Mouse (Mus musculus) lung, embryonic 15.5 days (tissue): ENCODE data around the gene Mdfi. TPM values are rescaled to one million over a fixed set of nuclear protein-coding genes. Genes with fewer than 3 reads are reported as not detected.

Source experiments
- ATAC-seq: fragments of 200-750 bp; cut with Nextera tagmentation; 2 replicates; pipeline ENCODE4 v1.8.0; 2017; ENCODE audit warnings: moderate number of reproducible peaks, borderline replicate concordance; ENCODE audit not compliant: low FRiP score, low TSS enrichment; ENCODE audit errors: extremely low read depth
- H3K27ac ChIP-seq: fragments of 300-500 bp; sonication (generic); 2 replicates; pipeline ENCODE4 v1.5.1; 2015; ENCODE audit warnings: moderate library complexity, mild to moderate bottlenecking, inconsistent platforms
- H3K27me3 ChIP-seq: fragments of 300-500 bp; sonication (generic); 2 replicates; pipeline ENCODE4 v1.6.1; 2015; ENCODE audit warnings: inconsistent platforms
- H3K36me3 ChIP-seq: fragments of 300-500 bp; sonication (generic); 2 replicates; pipeline ENCODE4 v1.6.1; 2015; ENCODE audit warnings: inconsistent platforms
- H3K4me1 ChIP-seq: fragments of 300-500 bp; sonication (generic); 2 replicates; pipeline ENCODE4 v1.6.1; 2015; ENCODE audit warnings: inconsistent platforms
- H3K4me2 ChIP-seq: fragments of 300-500 bp; sonication (generic); 2 replicates; pipeline ENCODE4 v1.6.1; 2015; ENCODE audit warnings: inconsistent platforms, mild to moderate bottlenecking, moderate library complexity
- H3K4me3 ChIP-seq: fragments of 300-500 bp; sonication (generic); 2 replicates; pipeline ENCODE4 v1.5.1; 2015; ENCODE audit warnings: mild to moderate bottlenecking, inconsistent platforms
- H3K9ac ChIP-seq: fragments of 300-500 bp; sonication (generic); 2 replicates; pipeline ENCODE4 v1.6.1; 2015; ENCODE audit warnings: inconsistent platforms
- H3K9me3 ChIP-seq: fragments of 300-500 bp; sonication (generic); 2 replicates; pipeline ENCODE4 v1.6.1; 2016; ENCODE audit warnings: inconsistent platforms
- WGBS: fragments of 180-500 bp; shearing (Covaris S2); methylation state at CpG from one replicate; pipeline ENCODE4 v1.1.7; 2015; 5-methylcytosine and 5-hydroxymethylcytosine counted together
- polyA plus RNA-seq: library from polyadenylated mRNA; unstranded; fragments of >200 nt; fragmentation: Nextera tagmentation; extraction: Ambion mirVana; gene quantifications from 2 replicates; pipeline ENCODE4 v1.2.1, GENCODE M21; 2015

Mdfi gene
- polyA plus RNA-seq, 1 experiment from 2014 or later, result 19.3 TPM

- Histone ChIP-seq H3K4me3 (no peak overlapping the region), H3K4me1 (peaks cover 41% of the 10 kb centered on the region), H3K4me2 (no peak overlapping the region), H3K27ac (no peak overlapping the region), H3K9me3 (no peaks in the 10 kb centered on the region), H3K27me3 (no peaks in the 10 kb centered on the region), H3K9ac (no peak overlapping the region), H3K36me3 (peaks cover 48% of the 10 kb centered on the region)
- no peak for ATAC-seq
- 46% methylated on average over 10 of the region's 10 CpGs for WGBS
These were observed 19.0 kb downstream of the Mdfi start for GRCm38 (mm10) chr17:47815446-47815845.

- Histone ChIP-seq H3K4me1 (peaks cover 48% of the 10 kb centered on the region), H3K9me3 (no peaks in the 10 kb centered on the region), H3K9ac (no peak overlapping the region), H3K36me3 (peaks cover 38% of the 10 kb centered on the region), H3K27ac (peak overlapping the region; percentile 72), H3K4me2 (no peak overlapping the region), H3K4me3 (no peak overlapping the region), H3K27me3 (no peaks in the 10 kb centered on the region)
- no peak for ATAC-seq
- WGBS, result 30% methylated on average over 6 of the region's 6 CpGs
These were observed 20.0 kb downstream of the Mdfi start for GRCm38 (mm10) chr17:47814496-47814895.

- no peak overlapping the region for H3K4me3 ChIP-seq
- H3K9ac ChIP-seq, result no peak overlapping the region
- no peaks in the 10 kb centered on the region for H3K27me3 ChIP-seq
- 40% methylated on average over 5 of the region's 5 CpGs for WGBS
- peak overlapping the region; percentile 72 for H3K27ac ChIP-seq
- H3K9me3 ChIP-seq, result no peaks in the 10 kb centered on the region
- H3K36me3 ChIP-seq, result peaks cover 30% of the 10 kb centered on the region
- ATAC-seq, result peak; percentile 61
- peaks cover 49% of the 10 kb centered on the region for H3K4me1 ChIP-seq
- H3K4me2 ChIP-seq, result no peak overlapping the region
These were observed 20.9 kb downstream of the Mdfi start for GRCm38 (mm10) chr17:47813616-47814015.

- WGBS, result 83% methylated on average over 6 of the region's 6 CpGs
- Histone ChIP-seq H3K4me1 (peaks cover 49% of the 10 kb centered on the region), H3K36me3 (peaks cover 17% of the 10 kb centered on the region), H3K9ac (no peak overlapping the region), H3K9me3 (no peaks in the 10 kb centered on the region), H3K4me2 (no peak overlapping the region), H3K4me3 (no peak overlapping the region), H3K27me3 (no peaks in the 10 kb centered on the region), H3K27ac (0 out of 2 replicates have a peak overlapping the region, but pooled peaks have one; percentile 63)
- no peak for ATAC-seq
These were observed 22.3 kb downstream of the Mdfi start for GRCm38 (mm10) chr17:47812200-47812599.

- no peak overlapping the region for H3K4me2 ChIP-seq
- H3K27ac ChIP-seq, result no peak overlapping the region
- no peak overlapping the region for H3K4me3 ChIP-seq
- H3K4me1 ChIP-seq, result peaks cover 56% of the 10 kb centered on the region
- H3K36me3 ChIP-seq, result peaks cover 14% of the 10 kb centered on the region
- no peaks in the 10 kb centered on the region for H3K9me3 ChIP-seq
- WGBS, result 61% methylated on average over 15 of the region's 15 CpGs
- H3K9ac ChIP-seq, result no peak overlapping the region
- H3K27me3 ChIP-seq, result no peaks in the 10 kb centered on the region
- no peak for ATAC-seq
These were observed 23.2 kb downstream of the Mdfi start for GRCm38 (mm10) chr17:47811265-47811800.

GRCm38 (mm10) chr17:47806230-47806629, 28.3 kb downstream of the Mdfi start:
- Histone ChIP-seq H3K9me3 (no peaks in the 10 kb centered on the region), H3K4me2 (no peak overlapping the region), H3K9ac (no peak overlapping the region), H3K27ac (peak overlapping the region; percentile 87), H3K36me3 (no peaks in the 10 kb centered on the region), H3K27me3 (no peaks in the 10 kb centered on the region), H3K4me3 (no peak overlapping the region), H3K4me1 (peaks cover 45% of the 10 kb centered on the region)
- WGBS, result 31% methylated on average over 9 of the region's 9 CpGs
- ATAC-seq, result peak; percentile 84

GRCm38 (mm10) chr17:47805047-47805835, 29.2 kb downstream of the Mdfi start:
- H3K9ac ChIP-seq, result no peak overlapping the region
- WGBS, result 44% methylated on average over 13 of the region's 13 CpGs
- H3K36me3 ChIP-seq, result no peaks in the 10 kb centered on the region
- H3K27me3 ChIP-seq, result no peaks in the 10 kb centered on the region
- H3K4me2 ChIP-seq, result no peak overlapping the region
- no peak for ATAC-seq
- H3K9me3 ChIP-seq, result no peaks in the 10 kb centered on the region
- peak overlapping the region; percentile 87 for H3K27ac ChIP-seq
- peaks cover 45% of the 10 kb centered on the region for H3K4me1 ChIP-seq
- H3K4me3 ChIP-seq, result no peak overlapping the region

GRCm38 (mm10) chr17:47803662-47804061, 30.8 kb downstream of the Mdfi start:
- no peak overlapping the region for H3K9ac ChIP-seq
- WGBS, result 88% methylated on average over 4 of the region's 4 CpGs
- H3K4me1 ChIP-seq, result peaks cover 37% of the 10 kb centered on the region
- no peak for ATAC-seq
- no peak overlapping the region for H3K4me2 ChIP-seq
- no peaks in the 10 kb centered on the region for H3K36me3 ChIP-seq
- H3K4me3 ChIP-seq, result no peak overlapping the region
- no peak overlapping the region for H3K27ac ChIP-seq
- H3K27me3 ChIP-seq, result no peaks in the 10 kb centered on the region
- no peaks in the 10 kb centered on the region for H3K9me3 ChIP-seq

GRCm38 (mm10) chr17:47802806-47803205, 31.7 kb downstream of the Mdfi start:
- WGBS, result 16% methylated on average over 8 of the region's 8 CpGs
- no peak overlapping the region for H3K9ac ChIP-seq
- no peaks in the 10 kb centered on the region for H3K27me3 ChIP-seq
- H3K4me2 ChIP-seq, result no peak overlapping the region
- no peak for ATAC-seq
- peak overlapping the region; percentile 45 for H3K27ac ChIP-seq
- H3K9me3 ChIP-seq, result no peaks in the 10 kb centered on the region
- peaks cover 37% of the 10 kb centered on the region for H3K4me1 ChIP-seq
- H3K4me3 ChIP-seq, result no peak overlapping the region
- H3K36me3 ChIP-seq, result no peaks in the 10 kb centered on the region

GRCm38 (mm10) chr17:47797383-47797782, 37.1 kb downstream of the Mdfi start:
- Histone ChIP-seq H3K27ac (no peak overlapping the region), H3K36me3 (no peaks in the 10 kb centered on the region), H3K9ac (no peak overlapping the region), H3K4me2 (no peak overlapping the region), H3K4me1 (peaks cover 26% of the 10 kb centered on the region), H3K4me3 (no peak overlapping the region), H3K27me3 (no peaks in the 10 kb centered on the region), H3K9me3 (no peaks in the 10 kb centered on the region)
- ATAC-seq, result no peak
- 69% methylated on average over 9 of the region's 9 CpGs for WGBS

- ATAC-seq, result no peak
- H3K9ac ChIP-seq, result no peak overlapping the region
- no peaks in the 10 kb centered on the region for H3K9me3 ChIP-seq
- WGBS, result 60% methylated on average over 4 of the region's 4 CpGs
- no peak overlapping the region for H3K27ac ChIP-seq
- no peak overlapping the region for H3K4me2 ChIP-seq
- no peaks in the 10 kb centered on the region for H3K36me3 ChIP-seq
- H3K27me3 ChIP-seq, result no peaks in the 10 kb centered on the region
- no peak overlapping the region for H3K4me3 ChIP-seq
- peaks cover 26% of the 10 kb centered on the region for H3K4me1 ChIP-seq
These were observed 37.5 kb downstream of the Mdfi start for GRCm38 (mm10) chr17:47796968-47797367.

GRCm38 (mm10) chr17:47796156-47796816, 38.2 kb downstream of the Mdfi start:
- H3K36me3 ChIP-seq, result no peaks in the 10 kb centered on the region
- no peak overlapping the region for H3K9ac ChIP-seq
- H3K4me1 ChIP-seq, result peaks cover 26% of the 10 kb centered on the region
- no peak overlapping the region for H3K4me3 ChIP-seq
- ATAC-seq, result no peak
- no peak overlapping the region for H3K4me2 ChIP-seq
- WGBS, result 56% methylated on average over 16 of the region's 16 CpGs
- H3K27me3 ChIP-seq, result no peaks in the 10 kb centered on the region
- no peaks in the 10 kb centered on the region for H3K9me3 ChIP-seq
- no peak overlapping the region for H3K27ac ChIP-seq
